Mouse (Mus musculus) erythroblast, embryonic 14.5 days (primary cell): ENCODE data around the gene Cux1.

Experiments
- GATA1 ChIP-seq: IDR thresholded peaks from 2 replicates; pipeline ENCODE4 v1.6.1; 2012; ENCODE audit warnings: low read length, inconsistent platforms, mixed read lengths
- TAL1 ChIP-seq: IDR thresholded peaks from 3 replicates; pipeline ENCODE4 v1.6.1; 2012; ENCODE audit warnings: low read length, inconsistent platforms, mixed read lengths

DNA sequence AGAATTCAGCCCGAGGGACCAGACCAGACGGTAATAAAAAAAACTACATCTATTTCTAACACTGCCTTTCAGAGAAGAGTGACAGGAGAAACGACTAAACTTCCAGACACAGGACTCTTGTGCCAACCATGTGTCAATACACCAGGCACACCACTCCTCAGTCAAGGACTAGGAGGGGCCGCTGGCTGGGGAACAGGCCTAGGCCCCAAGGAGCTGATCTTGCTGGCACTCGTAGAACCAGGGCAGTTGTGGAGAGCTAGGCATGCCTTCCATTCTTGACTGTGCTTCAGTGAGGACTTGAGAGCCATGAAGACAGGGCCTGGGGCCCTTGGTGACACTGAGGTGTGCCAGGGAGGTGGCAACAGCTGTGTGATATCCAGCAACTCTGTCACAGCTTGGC is 121.3 kb downstream of the Cux1 start:
- TF ChIP-seq GATA1, result no peak
- TF ChIP-seq TAL1, result no peak
